Mouse (Mus musculus) cortical plate, adult 2 months (tissue): ENCODE results near the gene Jak3.

ENCODE experiments used
- CTCF ChIP-seq: fragments of 200-500 bp; IDR thresholded peaks from 2 replicates; pipeline ENCODE4 v1.5.1; 2011; ENCODE audit warnings: mild to moderate bottlenecking, control low read depth, low read length; ENCODE audit not compliant: insufficient read depth; ENCODE audit errors: extremely low read depth
- POLR2A ChIP-seq: fragments of 200-500 bp; IDR thresholded peaks from 2 replicates; pipeline ENCODE4 v1.6.1; 2011; ENCODE audit warnings: mild to moderate bottlenecking, low read length, control low read depth; ENCODE audit not compliant: insufficient read depth; ENCODE audit errors: extremely low read depth

GRCm38 (mm10) chr8:71660325-71661120, 15.6 kb upstream of the Jak3 start:
- TF ChIP-seq POLR2A (no peak), CTCF (peak; percentile 88)
